Mouse (Mus musculus): ENCODE data around the gene Clmp.
A peak's percentile ranks its signal among the peaks of the same experiment; 100 is the strongest.
"Not testable (repeated sequence)": the region's sequence is repeated elsewhere in the genome, so short reads cannot be mapped to it uniquely, and the experiment has no call there.

The Clmp gene

GRCm38 (mm10) chr9:40730701-40731590 lies 45.2 kb downstream of the Clmp start:
- peak; percentile 54 for DNase-seq (ENCODE audit: low read depth, low spot score)

GRCm38 (mm10) chr9:40731591-40732048 lies 45.9 kb downstream of the Clmp start:
- DNase-seq (ENCODE audit: low read depth, low spot score): no peak

GRCm38 (mm10) chr9:40732302-40732701 lies 46.5 kb downstream of the Clmp start:
- DNase-seq (ENCODE audit: low read depth, low spot score): no peak

- no peak for DNase-seq (ENCODE audit: low read depth, low spot score)
These were observed 51.4 kb downstream of the Clmp start for GRCm38 (mm10) chr9:40737117-40737516.

GRCm38 (mm10) chr9:40743525-40744034 lies 57.8 kb downstream of the Clmp start:
- DNase-seq (ENCODE audit: low read depth, low spot score): no peak

GRCm38 (mm10) chr9:40744233-40744632 lies 58.5 kb downstream of the Clmp start:
- DNase-seq (ENCODE audit: low read depth, low spot score): no peak

- no peak for DNase-seq (ENCODE audit: low read depth, low spot score)
These were observed 61.0 kb downstream of the Clmp start for GRCm38 (mm10) chr9:40746796-40747195.

- DNase-seq (ENCODE audit: low read depth, low spot score): no peak
These were observed 61.5 kb downstream of the Clmp start for GRCm38 (mm10) chr9:40747249-40747648.

- no peak for DNase-seq (ENCODE audit: low read depth, low spot score)
These were observed 64.3 kb downstream of the Clmp start for GRCm38 (mm10) chr9:40749832-40750620.

- no peak for DNase-seq (ENCODE audit: low read depth, low spot score)
These were observed 66.0 kb downstream of the Clmp start for GRCm38 (mm10) chr9:40751749-40752148.

- DNase-seq (ENCODE audit: low read depth, low spot score): peak; percentile 45
These were observed 70.6 kb downstream of the Clmp start for GRCm38 (mm10) chr9:40756401-40756800.

- no peak for DNase-seq (ENCODE audit: low read depth, low spot score)
These were observed 71.4 kb downstream of the Clmp start for GRCm38 (mm10) chr9:40757105-40757626.

GRCm38 (mm10) chr9:40757685-40758270 lies 72.0 kb downstream of the Clmp start:
- DNase-seq (ENCODE audit: low read depth, low spot score): peak; percentile 53

- no peak for DNase-seq (ENCODE audit: low read depth, low spot score)
These were observed 76.6 kb downstream of the Clmp start for GRCm38 (mm10) chr9:40762354-40762753.

GRCm38 (mm10) chr9:40764887-40765580 lies 79.3 kb downstream of the Clmp start:
- no peak for DNase-seq (ENCODE audit: low read depth, low spot score)

- no peak for DNase-seq (ENCODE audit: low read depth, low spot score)
These were observed 79.8 kb downstream of the Clmp start for GRCm38 (mm10) chr9:40765581-40765940.

- no peak for DNase-seq (ENCODE audit: low read depth, low spot score)
These were observed 80.4 kb downstream of the Clmp start for GRCm38 (mm10) chr9:40766058-40766605.

GRCm38 (mm10) chr9:40767946-40768345 lies 82.2 kb downstream of the Clmp start:
- no peak for DNase-seq (ENCODE audit: low read depth, low spot score)

- DNase-seq (ENCODE audit: low read depth, low spot score): peak; percentile 53
These were observed 86.5 kb downstream of the Clmp start for GRCm38 (mm10) chr9:40772246-40772645.

GRCm38 (mm10) chr9:40773142-40773541 lies 87.4 kb downstream of the Clmp start:
- not testable (repeated sequence) for DNase-seq (ENCODE audit: low read depth, low spot score)

- DNase-seq (ENCODE audit: low read depth, low spot score): no peak
These were observed 88.1 kb downstream of the Clmp start for GRCm38 (mm10) chr9:40773869-40774268.

All from skeletal muscle tissue, adult 2 months (tissue).